Comparison of ENCODE assay signal across 7 mouse cellular contexts in the genomic region with DNA sequence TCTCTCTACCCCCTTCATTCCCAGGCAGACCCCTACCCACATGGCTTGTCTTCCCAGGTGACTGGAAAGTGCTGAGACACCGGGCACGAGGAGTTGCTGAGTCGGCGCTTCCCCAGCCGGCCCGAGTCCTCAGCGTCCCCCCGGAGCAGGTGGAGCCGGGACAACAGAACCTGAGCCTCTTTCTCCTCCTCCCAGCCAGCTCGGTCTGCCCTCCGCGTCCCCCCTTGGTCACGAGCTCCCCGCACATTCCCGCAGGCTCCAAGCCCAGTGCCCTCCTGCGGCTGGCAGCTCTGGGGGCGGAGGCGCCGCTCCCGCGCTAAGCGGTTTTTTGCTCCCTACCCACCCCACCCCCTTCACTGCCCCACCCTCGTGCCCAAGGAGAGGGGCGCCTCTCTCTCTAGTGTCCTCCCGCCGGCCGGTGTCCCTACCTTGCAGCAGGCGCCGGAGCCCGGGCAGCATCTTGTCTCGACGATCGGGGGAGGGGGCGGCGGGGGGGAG. TPM values are rescaled to one million over a fixed set of nuclear protein-coding genes. Genes with fewer than 3 reads are reported as not detected.
DNase-seq lines count a peak whose midpoint lies in the region; ATAC-seq and TF ChIP-seq lines count a peak whose summit lies in the region.

Gene Rtn4rl2, minus strand, starts transcription at position 477 of the 498 bp plus-strand sequence.

- TF ChIP-seq EP300 in liver, embryonic 14.5 days (IDR thresholded peaks at IDR 0.05; ENCODE audit: low read depth), result no peak

- peaks cover 78% of the 10 kb centered on the region for H3K27me3 ChIP-seq in lung, embryonic 14.5 days (ENCODE audit: insufficient read depth, low read length)
- peaks cover 88% of the 10 kb centered on the region for H3K27me3 ChIP-seq in embryonic facial prominence, embryonic 12.5 days
- peaks cover 66% of the 10 kb centered on the region for H3K27me3 ChIP-seq in hindbrain, embryonic 15.5 days
- peaks cover 94% of the 10 kb centered on the region for H3K27me3 ChIP-seq in liver, embryonic 14.5 days (ENCODE audit: control insufficient read depth, insufficient read depth, low read length)

- TF ChIP-seq CTCF in lung, embryonic 14.5 days (IDR thresholded peaks at IDR 0.05; ENCODE audit: low read depth), result no peak
- no peak for TF ChIP-seq CTCF in liver, embryonic 14.5 days (IDR thresholded peaks at IDR 0.05; ENCODE audit: low read depth)

- peaks cover 11% of the 10 kb centered on the region for H3K4me1 ChIP-seq in lung, embryonic 14.5 days (ENCODE audit: insufficient read depth)
- peaks cover 42% of the 10 kb centered on the region for H3K4me1 ChIP-seq in embryonic facial prominence, embryonic 12.5 days
- peaks cover 44% of the 10 kb centered on the region for H3K4me1 ChIP-seq in hindbrain, embryonic 15.5 days (replicated peaks)
- H3K4me1 ChIP-seq in liver, embryonic 14.5 days (replicated peaks; ENCODE audit: control insufficient read depth in 2 of 2, insufficient read depth in 2 of 2, low read length in 1 of 2), result 0 out of 4 replicates have a peak, but pooled peaks cover 0 to 2% of the 10 kb centered on the region in 2 experiments

- H3K4me3 ChIP-seq in lung, embryonic 14.5 days (ENCODE audit: low read depth, low read length), result peak within 1 kb of the TSS; percentile 57
- peak within 1 kb of the TSS; percentile 63 for H3K4me3 ChIP-seq in embryonic facial prominence, embryonic 12.5 days
- H3K4me3 ChIP-seq in hindbrain, embryonic 15.5 days, result peak within 1 kb of the TSS; percentile 81
- H3K4me3 ChIP-seq in liver, embryonic 14.5 days (ENCODE audit: insufficient read depth in 1 of 2, low read depth in 2 of 2, low read length in 2 of 2), result peak within 1 kb of the TSS; percentile 25 to 42

- 2% methylated on average over 29 of the region's 35 CpGs for WGBS in lung, embryonic 14.5 days
- 1% methylated on average over 35 of the region's 35 CpGs for WGBS in embryonic facial prominence, embryonic 12.5 days
- under 1% methylated on average over 34 of the region's 35 CpGs for WGBS in hindbrain, embryonic 15.5 days
- WGBS in liver, embryonic 14.5 days (ENCODE audit: insufficient replicate concordance), result under 1% methylated on average over 35 of the region's 35 CpGs

- peak within 1 kb of the TSS; percentile 42 for H3K9ac ChIP-seq in lung, embryonic 14.5 days
- H3K9ac ChIP-seq in embryonic facial prominence, embryonic 12.5 days, result peak within 1 kb of the TSS; percentile 16
- H3K9ac ChIP-seq in hindbrain, embryonic 15.5 days, result peak within 1 kb of the TSS; percentile 51
- no peak within 1 kb of the TSS for H3K9ac ChIP-seq in liver, embryonic 14.5 days (replicated peaks)

- no peaks in the 10 kb centered on the region for H3K36me3 ChIP-seq in lung, embryonic 14.5 days (ENCODE audit: insufficient read depth)
- no peaks in the 10 kb centered on the region for H3K36me3 ChIP-seq in embryonic facial prominence, embryonic 12.5 days
- no peaks in the 10 kb centered on the region for H3K36me3 ChIP-seq in hindbrain, embryonic 15.5 days
- H3K36me3 ChIP-seq in liver, embryonic 14.5 days (replicated peaks; ENCODE audit: control insufficient read depth, insufficient read depth, low read depth), result no peaks in the 10 kb centered on the region

- peak; percentile 3; the same call in 1 of the 2 replicates for ATAC-seq in lung, embryonic 14.5 days (ENCODE audit: insufficient read depth)
- ATAC-seq in embryonic facial prominence, embryonic 12.5 days (ENCODE audit: insufficient number of reproducible peaks, insufficient read depth, low FRiP score, low TSS enrichment), result no peak
- ATAC-seq in hindbrain, embryonic 15.5 days (ENCODE audit: low FRiP score, low read depth), result 0 out of 2 replicates have a peak, but pooled peaks have one; percentile 7
- no peak for ATAC-seq in liver, embryonic 14.5 days (ENCODE audit: insufficient read depth)
- ATAC-seq in monocyte, adult 5-6 weeks (replicated peaks; ENCODE audit: insufficient number of reproducible peaks, low FRiP score, low TSS enrichment, poor library complexity, severe bottlenecking), result no peak

- H3K9me3 ChIP-seq in lung, embryonic 14.5 days (ENCODE audit: low read depth, low read length), result no peaks in the 10 kb centered on the region
- H3K9me3 ChIP-seq in embryonic facial prominence, embryonic 12.5 days, result no peaks in the 10 kb centered on the region
- H3K9me3 ChIP-seq in hindbrain, embryonic 15.5 days, result no peaks in the 10 kb centered on the region
- H3K9me3 ChIP-seq in liver, embryonic 14.5 days (ENCODE audit: control insufficient read depth, low read length), result no peaks in the 10 kb centered on the region

- DNase-seq in lung, embryonic 14.5 days, result no peak
- no peak for DNase-seq in lung, postnatal 10 days
- DNase-seq in liver, embryonic 14.5 days (ENCODE audit: low read depth in 3 of 3, low spot score in 3 of 3), result no peak
- peak; percentile 51 for DNase-seq in testis, postnatal 10 days (ENCODE audit: low spot score)

- H3K27ac ChIP-seq in lung, embryonic 14.5 days (ENCODE audit: low read depth), result no peak within 1 kb of the TSS
- no peak within 1 kb of the TSS for H3K27ac ChIP-seq in embryonic facial prominence, embryonic 12.5 days
- peak within 1 kb of the TSS; percentile 32; the same call in 1 of the 2 replicates for H3K27ac ChIP-seq in hindbrain, embryonic 15.5 days (replicated peaks)
- H3K27ac ChIP-seq in liver, embryonic 14.5 days, result no peak within 1 kb of the TSS

- H3K4me2 ChIP-seq in lung, embryonic 14.5 days, result peak within 1 kb of the TSS; percentile 79
- H3K4me2 ChIP-seq in embryonic facial prominence, embryonic 12.5 days (replicated peaks), result peak within 1 kb of the TSS; percentile 81
- peak within 1 kb of the TSS; percentile 84 for H3K4me2 ChIP-seq in hindbrain, embryonic 15.5 days
- H3K4me2 ChIP-seq in liver, embryonic 14.5 days (ENCODE audit: low read depth), result peak within 1 kb of the TSS; percentile 53

RNA-seq across cellular contexts. Expression of gene Rtn4rl2, which starts in this region (rescaled TPM):
- polyA plus RNA-seq in lung, embryonic 14.5 days (2014; fragmentation: Nextera tagmentation; extraction: Ambion mirVana), result 1.1 and 1.2 TPM in 2 replicates
- 5.2 and 5.4 TPM in 2 replicates for polyA plus RNA-seq in embryonic facial prominence, embryonic 12.5 days (2016; fragmentation: Nextera tagmentation; extraction: Ambion mirVana)
- 5.0 and 6.2 TPM in 2 replicates for polyA plus RNA-seq in hindbrain, embryonic 15.5 days (2015; fragmentation: Nextera tagmentation; extraction: Ambion mirVana)
- polyA plus RNA-seq in liver, embryonic 14.5 days (2012; rRNA removed), result 0.03 and 0.06 TPM in 2 replicates
- 0.14 TPM in 1 of 2 replicates, not detected in the other for polyA plus RNA-seq in liver, embryonic 14.5 days (2014; fragmentation: Nextera tagmentation; extraction: Ambion mirVana)
- not detected in 3 replicates for total RNA-seq in monocyte, adult 5-6 weeks (2017)

Comparison
In these comparisons a context has a peak if more than half of its experiments do, and no peak if none do; other contexts are left out.
1. ATAC-seq: peak in lung, embryonic 14.5 days (single experiment) and hindbrain, embryonic 15.5 days (single experiment); none in embryonic facial prominence, embryonic 12.5 days (single experiment), liver, embryonic 14.5 days (single experiment) and monocyte, adult 5-6 weeks (single experiment).
2. Peak in every context shown above with its lines, with median percentiles within 50 percentile points of each other: H3K4me2 ChIP-seq and H3K4me3 ChIP-seq.